Mouse (Mus musculus) heart, embryonic 16.5 days (tissue): ENCODE results near the gene Cx3cl1. TPM values are rescaled to one million over a fixed set of nuclear protein-coding genes. Genes with fewer than 3 reads are reported as not detected.

Experiments
- ATAC-seq: fragments of 200-750 bp; cut with Nextera tagmentation; replicated peaks from 2 replicates; pipeline ENCODE4 v1.8.0; 2017; ENCODE audit warnings: moderate number of reproducible peaks; ENCODE audit not compliant: insufficient read depth, low FRiP score; ENCODE audit errors: extremely low read depth
- H3K27ac ChIP-seq: fragments of 300-500 bp; sonication (generic); 2 replicates; pipeline ENCODE4 v1.5.1; 2014; ENCODE audit warnings: mild to moderate bottlenecking, low read length, control low read depth, moderate library complexity
- H3K27me3 ChIP-seq: fragments of 300-500 bp; sonication (generic); 2 replicates; pipeline ENCODE4 v1.6.1; 2014; ENCODE audit warnings: low read length, mixed read lengths; ENCODE audit not compliant: control insufficient read depth, insufficient read depth
- H3K36me3 ChIP-seq: fragments of 300-500 bp; sonication (generic); 2 replicates; pipeline ENCODE4 v1.6.1; 2014; ENCODE audit not compliant: control insufficient read depth, insufficient read depth
- H3K4me1 ChIP-seq: fragments of 300-500 bp; sonication (generic); 2 replicates; pipeline ENCODE4 v1.6.1; 2014; ENCODE audit warnings: low read length, mixed read lengths; ENCODE audit not compliant: control insufficient read depth, insufficient read depth
- H3K4me2 ChIP-seq: fragments of 300-500 bp; sonication (generic); 2 replicates; pipeline ENCODE4 v1.6.1; 2014; ENCODE audit warnings: low read depth, mild to moderate bottlenecking, control low read depth, low read length
- H3K4me3 ChIP-seq: fragments of 300-500 bp; sonication (generic); 2 replicates; pipeline ENCODE4 v1.5.1; 2014; ENCODE audit warnings: mild to moderate bottlenecking, control low read depth, low read length
- H3K9ac ChIP-seq: fragments of 300-500 bp; sonication (generic); 2 replicates; pipeline ENCODE4 v1.6.1; 2014; ENCODE audit warnings: low read length, control low read depth
- H3K9me3 ChIP-seq: fragments of 300-500 bp; sonication (generic); replicated peaks from 2 replicates; pipeline ENCODE4 v1.6.1; 2016; ENCODE audit warnings: low read length; ENCODE audit not compliant: control insufficient read depth
- WGBS: fragments of 180-500 bp; shearing (Covaris S2); extraction: QIAGEN DNeasy Blood & Tissue Kit; methylation state at CpG from one replicate; pipeline ENCODE4 v1.1.7; 2014; 5-methylcytosine and 5-hydroxymethylcytosine counted together
- polyA plus RNA-seq: library from polyadenylated mRNA; unstranded; fragments of >200 nt; fragmentation: Nextera tagmentation; extraction: Ambion mirVana; gene quantifications from 2 replicates; pipeline ENCODE4 v1.2.1, GENCODE M21; 2015

Cx3cl1 gene
- polyA plus RNA-seq, 1 experiment from 2014 or later = 8.2 TPM

- Histone ChIP-seq H3K4me3 (no peak overlapping the region), H3K27ac (no peak overlapping the region)
- WGBS = 89% methylated on average over 4 of the region's 4 CpGs
Measured at GRCm38 (mm10) chr8:94741726-94742125, 30.1 kb upstream of the Cx3cl1 start.

GRCm38 (mm10) chr8:94744484-94744883 lies 27.3 kb upstream of the Cx3cl1 start:
- no peak overlapping the region for H3K9ac ChIP-seq
- no peak overlapping the region for H3K4me3 ChIP-seq
- 0 out of 2 replicates have a peak, but pooled peaks cover 2% of the 10 kb centered on the region for H3K9me3 ChIP-seq
- H3K36me3 ChIP-seq = no peaks in the 10 kb centered on the region
- no peak overlapping the region for H3K27ac ChIP-seq
- ATAC-seq = no peak
- H3K4me1 ChIP-seq = no peaks in the 10 kb centered on the region
- whole genome bisulfite sequencing = 81% methylated on average over 5 of the region's 5 CpGs
- no peaks in the 10 kb centered on the region for H3K27me3 ChIP-seq
- H3K4me2 ChIP-seq = no peak overlapping the region

More at GRCm38 (mm10) chr8:94741726-94742125, 30.1 kb upstream of the Cx3cl1 start:
- Histone ChIP-seq H3K27me3 (no peaks in the 10 kb centered on the region), H3K9me3 (0 out of 2 replicates have a peak, but pooled peaks cover 2% of the 10 kb centered on the region), H3K36me3 (no peaks in the 10 kb centered on the region), H3K9ac (no peak overlapping the region), H3K4me1 (no peaks in the 10 kb centered on the region), H3K4me2 (no peak overlapping the region)
- no peak for ATAC-seq

DNA sequence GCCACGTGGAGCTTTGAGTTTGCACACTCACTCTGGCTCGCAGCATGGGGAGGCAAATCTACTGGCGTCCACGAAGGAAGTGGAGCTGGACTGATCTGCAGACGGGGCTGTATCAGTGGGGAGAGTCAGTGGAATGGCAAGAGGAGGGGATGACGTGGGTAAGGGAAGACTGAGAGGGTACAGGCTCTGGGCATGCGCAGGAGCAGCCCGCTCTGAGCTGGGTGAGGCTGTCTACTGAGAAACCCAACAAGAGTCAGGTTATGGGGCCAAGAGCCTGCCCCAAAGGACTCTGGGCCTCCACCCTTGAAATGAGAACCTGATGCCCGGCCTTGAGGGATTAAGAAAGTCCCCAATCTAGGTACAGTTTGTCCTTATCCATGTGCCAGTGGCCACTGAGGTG lies 26.8 kb upstream of the Cx3cl1 start:
- H3K9me3 ChIP-seq = 0 out of 2 replicates have a peak, but pooled peaks cover 2% of the 10 kb centered on the region
- ATAC-seq = no peak
- WGBS = 71% methylated on average over 9 of the region's 9 CpGs

GRCm38 (mm10) chr8:94745476-94746184 lies 26.2 kb upstream of the Cx3cl1 start, which contains the start of gene Ccl22:
Gene Ccl22, plus strand, starts transcription at chr8:94745590.
- Histone ChIP-seq H3K27me3 (no peaks in the 10 kb centered on the region), H3K36me3 (no peaks in the 10 kb centered on the region), H3K4me3 (no peak within 1 kb of the TSS), H3K9ac (no peak within 1 kb of the TSS), H3K4me1 (no peaks in the 10 kb centered on the region), H3K9me3 (no peaks in the 10 kb centered on the region), H3K27ac (no peak within 1 kb of the TSS), H3K4me2 (no peak within 1 kb of the TSS)
- no peak for ATAC-seq
- 82% methylated on average over 7 of the region's 7 CpGs for WGBS

More for the DNA sequence above, 26.8 kb upstream of the Cx3cl1 start:
- no peaks in the 10 kb centered on the region for H3K36me3 ChIP-seq
- no peak overlapping the region for H3K27ac ChIP-seq
- H3K4me3 ChIP-seq = no peak overlapping the region
- H3K9ac ChIP-seq = no peak overlapping the region
- no peaks in the 10 kb centered on the region for H3K4me1 ChIP-seq
- no peaks in the 10 kb centered on the region for H3K27me3 ChIP-seq
- H3K4me2 ChIP-seq = no peak overlapping the region

DNA sequence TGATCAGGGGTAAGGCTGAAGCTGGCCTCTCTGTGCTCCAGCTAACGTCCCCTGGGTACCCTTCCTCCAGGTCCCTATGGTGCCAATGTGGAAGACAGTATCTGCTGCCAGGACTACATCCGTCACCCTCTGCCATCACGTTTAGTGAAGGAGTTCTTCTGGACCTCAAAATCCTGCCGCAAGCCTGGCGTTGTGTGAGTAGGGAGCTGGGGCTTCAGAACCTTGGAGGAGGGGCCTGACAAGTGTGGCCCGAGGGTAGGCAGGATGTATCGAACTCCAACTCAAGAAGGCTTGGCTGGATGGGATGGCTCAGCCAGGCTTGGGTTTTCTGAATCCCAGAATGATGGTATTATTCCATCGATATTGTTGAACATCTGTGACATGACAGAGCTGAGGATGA lies 25.0 kb upstream of the Cx3cl1 start:
- WGBS = 75% methylated on average over 8 of the region's 8 CpGs
- Histone ChIP-seq H3K9me3 (no peaks in the 10 kb centered on the region), H3K9ac (no peak overlapping the region), H3K4me2 (no peak overlapping the region), H3K27ac (no peak overlapping the region), H3K4me3 (no peak overlapping the region), H3K36me3 (no peaks in the 10 kb centered on the region), H3K27me3 (no peaks in the 10 kb centered on the region), H3K4me1 (no peaks in the 10 kb centered on the region)
- no peak for ATAC-seq

DNA sequence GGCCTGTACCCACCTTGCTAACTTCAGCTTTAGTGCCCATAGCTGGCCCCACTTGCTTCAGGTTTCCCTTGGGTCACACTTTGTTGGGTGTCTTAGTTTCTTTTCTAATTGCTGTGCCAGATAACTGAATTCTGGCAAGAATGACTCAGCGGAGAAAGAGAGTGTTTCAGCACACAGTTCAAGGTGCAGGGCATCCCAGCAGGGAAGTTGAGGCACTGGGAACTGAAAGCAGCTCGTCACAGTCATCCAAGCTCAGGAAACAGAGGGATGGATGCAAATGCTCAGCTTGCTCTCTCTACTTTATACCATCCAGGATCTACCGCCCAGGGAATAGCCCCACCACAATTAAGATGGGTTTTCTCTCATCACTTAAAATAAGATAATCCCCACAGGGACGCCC lies 23.4 kb upstream of the Cx3cl1 start:
- H3K4me1 ChIP-seq = no peaks in the 10 kb centered on the region
- no peak for ATAC-seq
- H3K4me2 ChIP-seq = no peak overlapping the region
- H3K9me3 ChIP-seq = no peaks in the 10 kb centered on the region
- H3K36me3 ChIP-seq = no peaks in the 10 kb centered on the region
- no peak overlapping the region for H3K4me3 ChIP-seq
- WGBS = 53% methylated on average over 4 of the region's 4 CpGs
- H3K27me3 ChIP-seq = no peaks in the 10 kb centered on the region
- no peak overlapping the region for H3K27ac ChIP-seq
- no peak overlapping the region for H3K9ac ChIP-seq

GRCm38 (mm10) chr8:94749942-94750341 lies 21.9 kb upstream of the Cx3cl1 start:
- Histone ChIP-seq H3K9ac (no peak overlapping the region), H3K4me2 (no peak overlapping the region), H3K27ac (no peak overlapping the region), H3K27me3 (no peaks in the 10 kb centered on the region), H3K36me3 (no peaks in the 10 kb centered on the region), H3K4me3 (no peak overlapping the region), H3K9me3 (no peaks in the 10 kb centered on the region), H3K4me1 (no peaks in the 10 kb centered on the region)
- no peak for ATAC-seq
- WGBS = 79% methylated on average over 3 of the region's 3 CpGs

DNA sequence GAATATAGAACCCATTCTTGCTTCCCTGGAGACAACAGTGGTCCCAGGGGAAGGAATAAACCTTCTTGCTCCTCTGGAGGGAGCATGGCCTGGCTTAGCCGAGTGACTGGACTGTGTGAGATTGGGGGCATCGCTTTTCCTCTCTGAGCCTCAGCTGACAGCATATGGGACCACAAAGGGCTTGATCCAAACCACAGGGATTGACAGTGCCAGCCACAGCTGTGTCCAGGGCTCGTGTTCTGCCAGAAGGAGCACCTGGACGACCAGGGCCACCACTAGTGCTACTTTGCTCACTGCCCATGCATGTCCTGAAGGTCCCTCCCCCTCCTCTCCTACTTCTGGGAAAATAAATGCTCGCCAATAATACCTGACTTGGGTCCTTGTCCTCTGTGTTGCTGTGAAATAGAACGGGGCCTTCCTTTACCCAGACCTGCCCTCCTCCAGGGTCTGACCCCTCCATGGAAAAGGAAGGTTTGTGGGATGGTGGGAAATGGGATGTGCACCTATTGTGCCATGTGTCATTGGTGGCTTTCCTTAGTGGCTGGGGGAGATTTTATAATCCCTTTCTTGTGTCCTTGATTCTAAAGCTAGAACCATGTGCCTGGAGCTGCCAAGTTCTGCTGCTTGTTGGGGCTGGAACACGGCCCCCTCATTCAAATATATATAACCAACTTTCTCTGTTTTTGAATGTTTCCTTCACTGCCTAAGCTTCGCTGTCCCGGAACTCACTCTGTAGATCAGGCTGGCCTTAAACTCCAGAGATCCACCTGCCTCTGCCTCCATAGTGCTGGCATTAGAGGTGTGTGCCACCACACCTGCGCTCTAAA lies 20.6 kb upstream of the Cx3cl1 start:
- Histone ChIP-seq H3K4me2 (no peak overlapping the region), H3K4me3 (no peak overlapping the region), H3K4me1 (no peaks in the 10 kb centered on the region), H3K9me3 (no peaks in the 10 kb centered on the region), H3K36me3 (no peaks in the 10 kb centered on the region), H3K27ac (no peak overlapping the region), H3K27me3 (no peaks in the 10 kb centered on the region), H3K9ac (no peak overlapping the region)
- 79% methylated on average over 10 of the region's 10 CpGs for WGBS
- ATAC-seq = no peak

- Histone ChIP-seq H3K4me2 (no peak overlapping the region), H3K36me3 (no peaks in the 10 kb centered on the region), H3K9ac (no peak overlapping the region), H3K27ac (no peak overlapping the region), H3K4me1 (no peaks in the 10 kb centered on the region), H3K27me3 (no peaks in the 10 kb centered on the region), H3K4me3 (no peak overlapping the region), H3K9me3 (no peaks in the 10 kb centered on the region)
- 84% methylated on average over 2 of the region's 2 CpGs for WGBS
- no peak for ATAC-seq
Measured at GRCm38 (mm10) chr8:94754006-94754405, 17.8 kb upstream of the Cx3cl1 start.
